Mouse (Mus musculus) intestine, postnatal 0 days (tissue): Measurements from ENCODE around the gene Krtap4-13. TPM values are rescaled to one million over a fixed set of nuclear protein-coding genes. Genes with fewer than 3 reads are reported as not detected.
"Not testable (repeated sequence)": the region's sequence is repeated elsewhere in the genome, so short reads cannot be mapped to it uniquely, and the experiment has no call there.

Experiments used
- ATAC-seq: fragments of 200-750 bp; cut with Nextera tagmentation; 2 replicates; pipeline ENCODE4 v1.8.0; 2017; ENCODE audit warnings: mild to moderate bottlenecking, moderate TSS enrichment, moderate library complexity
- H3K27ac ChIP-seq: fragments of 300-500 bp; sonication (generic); 2 replicates; pipeline ENCODE4 v1.5.1; 2014; ENCODE audit warnings: mild to moderate bottlenecking, low read depth, low read length, moderate library complexity
- H3K27me3 ChIP-seq: fragments of 300-500 bp; sonication (generic); replicated peaks from 2 replicates; pipeline ENCODE4 v1.6.1; 2014; ENCODE audit warnings: low read length, mixed read lengths; ENCODE audit not compliant: control insufficient read depth, insufficient read depth
- H3K36me3 ChIP-seq: fragments of 300-500 bp; sonication (generic); 2 replicates; pipeline ENCODE4 v1.6.1; 2014; ENCODE audit warnings: mild to moderate bottlenecking, moderate library complexity; ENCODE audit not compliant: control insufficient read depth, insufficient read depth
- H3K4me1 ChIP-seq: fragments of 300-500 bp; sonication (generic); replicated peaks from 2 replicates; pipeline ENCODE4 v1.6.1; 2014; ENCODE audit warnings: antibody characterized with exemption, low read length, mixed read lengths; ENCODE audit not compliant: control insufficient read depth, insufficient read depth
- H3K4me2 ChIP-seq: fragments of 300-500 bp; sonication (generic); replicated peaks from 2 replicates; pipeline ENCODE4 v1.6.1; 2014; ENCODE audit warnings: low read depth, mild to moderate bottlenecking, moderate library complexity
- H3K4me3 ChIP-seq: fragments of 300-500 bp; sonication (generic); 2 replicates; pipeline ENCODE4 v1.5.1; 2014; ENCODE audit warnings: low read depth, low read length
- H3K9ac ChIP-seq: fragments of 300-500 bp; sonication (generic); 2 replicates; pipeline ENCODE4 v1.6.1; 2014; ENCODE audit warnings: mild to moderate bottlenecking, low read depth, low read length
- H3K9me3 ChIP-seq: fragments of 300-500 bp; sonication (generic); 2 replicates; pipeline ENCODE4 v1.6.1; 2016; ENCODE audit warnings: mixed run types; ENCODE audit not compliant: control insufficient read depth
- CTCF ChIP-seq: sonication (generic); IDR thresholded peaks from 2 replicates; pipeline ENCODE4 v1.5.1; 2016; ENCODE audit warnings: low read depth, mild to moderate bottlenecking, control low read depth, antibody characterized with exemption, moderate library complexity
- WGBS: fragments of 180-500 bp; shearing (Covaris S2); extraction: QIAGEN DNeasy Blood & Tissue Kit; methylation state at CpG from one replicate; pipeline ENCODE4 v1.1.7; 2014; 5-methylcytosine and 5-hydroxymethylcytosine counted together
- polyA plus RNA-seq: library from polyadenylated mRNA; unstranded; fragments of >200 nt; fragmentation: Nextera tagmentation; extraction: Ambion mirVana; gene quantifications from 2 replicates; pipeline ENCODE4 v1.2.1, GENCODE M21; 2015

Gene Krtap4-13
- polyA plus RNA-seq, 1 experiment from 2014 or later: not detected

DNA sequence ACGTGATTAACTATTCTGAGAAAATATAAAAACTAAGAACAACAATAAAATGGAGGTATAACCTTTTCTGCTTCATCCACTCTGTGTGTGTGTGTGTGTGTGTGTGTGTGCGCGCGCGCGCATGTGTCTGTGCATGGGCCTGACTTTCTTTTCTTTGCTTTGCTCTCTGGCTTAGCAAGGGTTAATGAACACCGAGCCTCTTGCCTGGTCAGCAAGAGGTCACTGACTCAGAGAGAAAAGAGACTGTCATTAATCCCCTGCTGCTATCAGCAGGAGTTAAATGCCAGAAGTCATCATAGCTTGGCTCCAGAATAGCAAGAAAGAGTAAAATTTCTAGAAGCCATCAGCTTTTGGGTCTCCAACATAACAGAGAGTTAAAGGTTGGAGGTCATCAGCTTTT lies 31.3 kb downstream of the Krtap4-13 start:
- no peaks in the 10 kb centered on the region for H3K36me3 ChIP-seq
- H3K27ac ChIP-seq: no peak overlapping the region
- H3K9ac ChIP-seq: no peak overlapping the region
- no peak overlapping the region for H3K4me2 ChIP-seq
- no peak for ATAC-seq
- no peaks in the 10 kb centered on the region for H3K27me3 ChIP-seq
- no peaks in the 10 kb centered on the region for H3K4me1 ChIP-seq
- no peak for TF ChIP-seq CTCF
- no peak overlapping the region for H3K4me3 ChIP-seq
- H3K9me3 ChIP-seq: no peaks in the 10 kb centered on the region
- 68% methylated on average over 7 of the region's 7 CpGs for WGBS

DNA sequence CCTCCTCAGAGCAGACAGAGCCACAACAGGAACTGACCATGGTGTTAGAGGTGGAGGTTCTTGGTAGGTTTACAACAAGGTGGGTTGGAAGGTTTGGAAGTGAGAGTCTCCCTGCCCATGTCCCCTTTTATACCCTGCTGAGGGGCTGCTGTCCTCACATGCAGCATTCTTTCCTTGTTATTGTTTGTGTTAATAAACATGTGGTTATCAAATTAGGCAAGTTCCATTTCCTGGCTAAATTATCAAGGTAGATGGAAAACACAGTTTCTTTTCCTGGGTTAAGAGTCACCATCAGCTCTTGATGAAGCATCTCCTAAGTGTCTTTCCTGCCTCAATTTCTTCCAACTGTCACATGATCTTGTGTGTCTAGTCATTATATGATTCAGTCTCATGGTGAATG lies 36.9 kb downstream of the Krtap4-13 start, which contains the start of gene Gm11595:
Gene Gm11595 (minus strand): TSS at position 101 of the 400 bp plus-strand sequence.
- not testable (repeated sequence) for H3K27ac ChIP-seq, H3K36me3 ChIP-seq, H3K9me3 ChIP-seq, ATAC-seq, H3K9ac ChIP-seq, H3K4me2 ChIP-seq, H3K4me3 ChIP-seq, H3K27me3 ChIP-seq, H3K4me1 ChIP-seq

DNA sequence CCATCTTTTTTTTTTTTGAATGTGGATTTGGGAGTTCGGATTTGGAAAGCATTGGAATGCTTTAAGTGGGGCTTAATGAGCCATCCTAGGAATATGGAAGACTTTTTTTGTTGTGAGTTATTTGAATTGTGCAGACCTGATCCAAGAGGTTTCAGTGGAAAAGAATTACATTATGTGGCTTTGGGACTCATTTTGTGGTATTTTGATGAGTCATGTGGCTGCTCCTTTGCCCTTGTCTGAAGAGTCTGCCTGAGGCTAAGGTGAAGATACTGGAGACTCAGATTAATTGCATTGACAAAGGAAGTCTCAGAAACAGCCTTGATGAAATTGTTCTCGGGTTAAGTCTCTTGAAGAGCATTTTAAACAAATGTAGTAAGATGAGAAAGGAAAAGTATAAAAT lies 41.3 kb downstream of the Krtap4-13 start:
- H3K9ac ChIP-seq: no peak overlapping the region
- WGBS: 70% methylated on average over 2 of the region's 2 CpGs
- 0 out of 2 replicates have a peak, but pooled peaks cover 3% of the 10 kb centered on the region for H3K27me3 ChIP-seq
- no peak overlapping the region for H3K4me3 ChIP-seq
- no peak for ATAC-seq
- no peak for TF ChIP-seq CTCF
- H3K9me3 ChIP-seq: no peaks in the 10 kb centered on the region
- no peak overlapping the region for H3K4me2 ChIP-seq
- H3K4me1 ChIP-seq: no peaks in the 10 kb centered on the region
- no peak overlapping the region for H3K27ac ChIP-seq
- no peaks in the 10 kb centered on the region for H3K36me3 ChIP-seq

Other genes starting within 250 kb of the Krtap4-13 start
- gene Krtap3-1, start 243.3 kb downstream of the Krtap4-13 start, polyA plus RNA-seq: 3.4 and 4.2 TPM in 2 replicates
- not detected in 2 replicates for gene Krtap1-5, start 228.9 kb downstream of the Krtap4-13 start, polyA plus RNA-seq
- gene Krtap1-4, start 226.2 kb downstream of the Krtap4-13 start, polyA plus RNA-seq: not detected in 2 replicates
- gene Krtap1-3, start 218.6 kb downstream of the Krtap4-13 start, polyA plus RNA-seq: not detected in 2 replicates
- gene Krtap9-3, start 211.8 kb downstream of the Krtap4-13 start, polyA plus RNA-seq: not detected in 2 replicates
- gene Gm11938, start 206.6 kb downstream of the Krtap4-13 start, polyA plus RNA-seq: not detected in 2 replicates
- gene Gm11937, start 199.7 kb downstream of the Krtap4-13 start, polyA plus RNA-seq: not detected in 2 replicates
- not detected in 2 replicates for gene Krtap2-4, start 195.0 kb downstream of the Krtap4-13 start, polyA plus RNA-seq
- gene Gm11562, start 189.5 kb downstream of the Krtap4-13 start, polyA plus RNA-seq: not detected in 2 replicates
- not detected in 2 replicates for gene Krtap4-1, start 181.7 kb downstream of the Krtap4-13 start, polyA plus RNA-seq
- not detected in 2 replicates for gene Krtap4-2, start 174.8 kb downstream of the Krtap4-13 start, polyA plus RNA-seq
- gene Krtap4-7, start 165.8 kb downstream of the Krtap4-13 start, polyA plus RNA-seq: not detected in 2 replicates
- not detected in 2 replicates for gene Gm11555, start 159.7 kb downstream of the Krtap4-13 start, polyA plus RNA-seq
- not detected in 2 replicates for gene Gm11563, start 150.9 kb downstream of the Krtap4-13 start, polyA plus RNA-seq
- gene Krtap4-6, start 143.9 kb downstream of the Krtap4-13 start, polyA plus RNA-seq: not detected in 2 replicates
- not detected in 2 replicates for gene Gm14190, start 119.2 kb downstream of the Krtap4-13 start, polyA plus RNA-seq
- not detected in 2 replicates for gene Gm14180, start 75.6 kb downstream of the Krtap4-13 start, polyA plus RNA-seq
- gene Gm11595, start 37.0 kb downstream of the Krtap4-13 start, polyA plus RNA-seq: not detected in 2 replicates
- gene Krtap4-8, start 29.2 kb downstream of the Krtap4-13 start, polyA plus RNA-seq: not detected in 2 replicates
- not detected in 2 replicates for gene Krtap4-9, start 24.7 kb downstream of the Krtap4-13 start, polyA plus RNA-seq
- gene Gm11596, start 16.4 kb downstream of the Krtap4-13 start, polyA plus RNA-seq: not detected in 2 replicates
- gene Gm11569, start 11.0 kb downstream of the Krtap4-13 start, polyA plus RNA-seq: not detected in 2 replicates
- not detected in 2 replicates for gene Gm11554, start 5.4 kb downstream of the Krtap4-13 start, polyA plus RNA-seq
- gene Gm11564, start 5.8 kb upstream of the Krtap4-13 start, polyA plus RNA-seq: not detected in 2 replicates
- gene 2300003K06Rik, start 28.2 kb upstream of the Krtap4-13 start, polyA plus RNA-seq: not detected in 2 replicates
- 0.16 TPM in 1 of 2 replicates, not detected in the other for gene Krtap4-16, start 41.7 kb upstream of the Krtap4-13 start, polyA plus RNA-seq
- gene Gm11568, start 48.0 kb upstream of the Krtap4-13 start, polyA plus RNA-seq: not detected in 2 replicates
- gene Gm11559, start 54.6 kb upstream of the Krtap4-13 start, polyA plus RNA-seq: not detected in 2 replicates
- not detected in 2 replicates for gene Krtap9-1, start 63.5 kb upstream of the Krtap4-13 start, polyA plus RNA-seq
- not detected in 2 replicates for gene Gm11567, start 69.3 kb upstream of the Krtap4-13 start, polyA plus RNA-seq
- not detected in 2 replicates for gene Krtap31-1, start 98.0 kb upstream of the Krtap4-13 start, polyA plus RNA-seq
- gene Gm11565, start 104.9 kb upstream of the Krtap4-13 start, polyA plus RNA-seq: not detected in 2 replicates
- not detected in 2 replicates for gene Krtap31-2, start 126.4 kb upstream of the Krtap4-13 start, polyA plus RNA-seq
- gene Krtap9-5, start 138.6 kb upstream of the Krtap4-13 start, polyA plus RNA-seq: not detected in 2 replicates
- not detected in 2 replicates for gene Krtap29-1, start 169.2 kb upstream of the Krtap4-13 start, polyA plus RNA-seq
- gene Krtap16-1, start 176.7 kb upstream of the Krtap4-13 start, polyA plus RNA-seq: not detected in 2 replicates
- 0.16 TPM in 1 of 2 replicates, not detected in the other for gene Krtap17-1, start 184.1 kb upstream of the Krtap4-13 start, polyA plus RNA-seq
- not detected in 2 replicates for gene Krt33a, start 206.3 kb upstream of the Krtap4-13 start, polyA plus RNA-seq
- not detected in 2 replicates for gene Krt33b, start 220.0 kb upstream of the Krtap4-13 start, polyA plus RNA-seq
- not detected in 2 replicates for gene Krt34, start 231.7 kb upstream of the Krtap4-13 start, polyA plus RNA-seq
- gene Krt31, start 240.7 kb upstream of the Krtap4-13 start, polyA plus RNA-seq: 0.07 TPM in 1 of 2 replicates, not detected in the other